Mouse (Mus musculus): ENCODE measurements around the gene Cep250. TPM values are rescaled to one million over a fixed set of nuclear protein-coding genes. Genes with fewer than 3 reads are reported as not detected.

Cep250 gene
- polyA plus RNA-seq, 1 experiment from 2014 or later = 30.5 TPM

DNA sequence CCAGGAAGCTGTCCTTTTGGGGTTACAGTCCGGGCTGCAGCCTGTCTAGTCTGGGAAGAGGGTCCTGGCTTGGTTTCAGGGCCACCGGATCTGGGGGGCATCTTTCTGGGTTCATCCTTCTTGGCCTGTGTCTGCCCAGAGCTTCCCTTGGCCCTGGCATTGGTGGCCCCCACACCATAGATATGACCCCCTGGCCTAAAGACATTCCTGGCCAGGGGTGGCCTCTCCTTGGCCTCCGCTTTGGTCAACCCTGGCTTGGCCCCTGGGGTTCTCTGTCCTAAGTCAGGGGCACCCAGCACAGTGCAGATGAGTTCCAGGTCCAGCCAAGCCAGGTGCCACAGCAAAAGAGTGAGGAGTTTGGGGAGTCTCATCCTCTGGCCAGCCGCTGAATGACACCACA lies 11.6 kb upstream of the Cep250 start:
- WGBS = 76% methylated on average over 4 of the region's 4 CpGs
- peaks cover 42% of the 10 kb centered on the region for H3K4me1 ChIP-seq
- H3K27me3 ChIP-seq = peaks cover 7% of the 10 kb centered on the region
- no peaks in the 10 kb centered on the region for H3K9me3 ChIP-seq
- H3K27ac ChIP-seq = peak overlapping the region; percentile 51; the same call in 1 of the 2 replicates
- peak overlapping the region; percentile 39 for H3K9ac ChIP-seq
- no peak for ATAC-seq (ENCODE audit: low FRiP score)
- no peaks in the 10 kb centered on the region for H3K36me3 ChIP-seq (replicated peaks)
- peak overlapping the region; percentile 48 for H3K4me2 ChIP-seq
- H3K4me3 ChIP-seq (replicated peaks) = no peak overlapping the region

DNA sequence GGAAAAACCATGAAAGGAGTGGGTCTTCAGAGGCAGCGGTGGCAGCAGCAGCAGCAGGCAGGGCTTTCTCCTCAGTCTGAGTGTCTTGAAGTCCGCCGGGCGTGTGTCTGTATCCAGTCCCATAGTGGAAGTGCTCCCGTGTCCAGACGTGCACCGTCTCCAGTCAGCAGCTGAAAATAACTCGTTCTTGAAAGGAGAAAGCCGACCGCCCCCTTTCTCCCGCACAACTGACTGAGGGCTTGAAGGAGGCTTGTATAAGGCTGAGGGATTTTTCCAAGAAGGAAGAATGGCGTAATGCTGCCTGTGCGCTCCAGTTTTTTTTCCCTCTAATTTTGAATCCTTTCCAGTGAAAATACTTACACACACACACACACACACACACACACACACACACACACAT lies 11.1 kb upstream of the Cep250 start, which contains the start of gene Gdf5:
Gdf5 (minus strand) TSS at position 244 of the 400 bp plus-strand sequence.
- Histone ChIP-seq H3K4me2 (peak within 1 kb of the TSS; percentile 48), H3K9ac (peak within 1 kb of the TSS; percentile 39), H3K4me1 (peaks cover 47% of the 10 kb centered on the region), H3K27me3 (peaks cover 12% of the 10 kb centered on the region), H3K4me3 (replicated peaks) (no peak within 1 kb of the TSS; the same call in 1 of the 2 replicates), H3K9me3 (no peaks in the 10 kb centered on the region), H3K36me3 (replicated peaks) (no peaks in the 10 kb centered on the region), H3K27ac (peak within 1 kb of the TSS; percentile 51; the same call in 1 of the 2 replicates)
- WGBS = 29% methylated on average over 13 of the region's 13 CpGs
- no peak for ATAC-seq (ENCODE audit: low FRiP score)

DNA sequence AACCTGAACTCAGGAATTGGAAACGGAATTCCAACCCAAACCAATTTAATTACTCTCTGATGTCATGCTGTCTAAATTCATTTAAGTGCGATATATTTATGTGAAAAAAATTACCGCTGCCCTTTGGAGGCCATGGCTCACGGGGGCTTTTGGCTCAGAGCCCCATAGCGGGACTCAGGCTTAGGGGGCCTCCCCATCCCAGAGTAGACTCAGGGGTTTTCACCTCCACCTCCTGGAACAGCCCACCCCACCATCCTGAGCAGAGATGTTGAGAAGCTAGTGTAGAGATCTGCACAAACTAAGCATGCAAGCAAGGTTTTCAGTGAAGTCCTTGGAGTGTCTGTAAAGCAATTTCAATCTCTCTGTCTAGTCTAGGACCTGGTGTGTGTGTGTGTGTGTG lies 10.7 kb upstream of the Cep250 start:
- Histone ChIP-seq H3K9me3 (no peaks in the 10 kb centered on the region), H3K36me3 (replicated peaks) (no peaks in the 10 kb centered on the region), H3K9ac (peak overlapping the region; percentile 29; the same call in 1 of the 2 replicates), H3K27ac (no peak overlapping the region), H3K27me3 (peaks cover 12% of the 10 kb centered on the region), H3K4me3 (replicated peaks) (no peak overlapping the region), H3K4me1 (peaks cover 48% of the 10 kb centered on the region), H3K4me2 (no peak overlapping the region)
- WGBS = 61% methylated on average over 5 of the region's 5 CpGs
- no peak for ATAC-seq (ENCODE audit: low FRiP score)

DNA sequence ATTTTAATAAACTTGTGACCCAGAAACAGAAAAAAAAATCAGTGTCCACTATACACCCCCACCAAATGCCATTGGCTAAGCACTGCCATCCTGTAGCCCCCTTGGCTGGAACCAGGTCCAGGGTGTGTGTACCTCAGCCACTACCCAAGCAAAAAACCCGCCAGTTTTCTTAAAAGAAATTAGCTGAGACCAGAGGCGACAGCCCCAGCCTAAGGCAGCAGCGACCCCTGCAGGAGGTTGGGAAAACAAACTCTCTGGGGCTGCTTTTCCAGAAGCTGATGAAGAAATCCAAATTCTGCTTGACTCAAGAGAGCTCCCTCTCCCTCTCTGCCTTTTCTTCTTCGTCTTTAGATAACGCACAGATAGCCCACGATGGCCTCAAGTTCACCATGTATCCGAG lies 10.2 kb upstream of the Cep250 start:
- Histone ChIP-seq H3K4me1 (peaks cover 48% of the 10 kb centered on the region), H3K4me2 (no peak overlapping the region), H3K9ac (no peak overlapping the region), H3K27me3 (peaks cover 12% of the 10 kb centered on the region), H3K36me3 (replicated peaks) (no peaks in the 10 kb centered on the region), H3K4me3 (replicated peaks) (no peak overlapping the region), H3K9me3 (no peaks in the 10 kb centered on the region), H3K27ac (no peak overlapping the region)
- ATAC-seq (ENCODE audit: low FRiP score) = peak; percentile 42; the same call in 1 of the 2 replicates
- WGBS = 0% methylated on average over 7 of the region's 7 CpGs

DNA sequence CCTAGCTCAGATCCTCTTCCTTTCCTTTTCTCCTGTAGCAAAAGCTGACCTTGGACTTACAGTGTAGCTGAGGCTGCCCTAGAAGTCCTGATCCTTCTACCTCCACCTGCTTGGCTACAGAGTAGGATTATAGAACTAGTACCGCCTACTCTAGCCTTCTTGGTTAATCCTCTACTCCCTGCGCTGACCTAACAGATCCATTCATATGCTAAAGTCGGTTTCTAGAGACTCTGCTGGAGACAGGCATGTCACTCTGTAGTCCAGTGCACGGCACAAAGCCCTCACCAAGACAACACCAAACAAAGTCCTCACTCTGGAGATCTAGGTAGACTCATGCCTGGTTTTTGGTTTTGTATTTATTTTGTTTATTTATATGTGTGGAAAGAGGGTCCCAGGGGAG lies 9.8 kb upstream of the Cep250 start:
- Histone ChIP-seq H3K27ac (no peak overlapping the region), H3K4me1 (peaks cover 48% of the 10 kb centered on the region), H3K9me3 (no peaks in the 10 kb centered on the region), H3K4me3 (replicated peaks) (no peak overlapping the region), H3K36me3 (replicated peaks) (no peaks in the 10 kb centered on the region), H3K27me3 (peaks cover 12% of the 10 kb centered on the region), H3K4me2 (no peak overlapping the region), H3K9ac (no peak overlapping the region)
- 7% methylated on average over 4 of the region's 4 CpGs for whole genome bisulfite sequencing
- 0 out of 2 replicates have a peak, but pooled peaks have one; percentile 1 for ATAC-seq (ENCODE audit: low FRiP score)

DNA sequence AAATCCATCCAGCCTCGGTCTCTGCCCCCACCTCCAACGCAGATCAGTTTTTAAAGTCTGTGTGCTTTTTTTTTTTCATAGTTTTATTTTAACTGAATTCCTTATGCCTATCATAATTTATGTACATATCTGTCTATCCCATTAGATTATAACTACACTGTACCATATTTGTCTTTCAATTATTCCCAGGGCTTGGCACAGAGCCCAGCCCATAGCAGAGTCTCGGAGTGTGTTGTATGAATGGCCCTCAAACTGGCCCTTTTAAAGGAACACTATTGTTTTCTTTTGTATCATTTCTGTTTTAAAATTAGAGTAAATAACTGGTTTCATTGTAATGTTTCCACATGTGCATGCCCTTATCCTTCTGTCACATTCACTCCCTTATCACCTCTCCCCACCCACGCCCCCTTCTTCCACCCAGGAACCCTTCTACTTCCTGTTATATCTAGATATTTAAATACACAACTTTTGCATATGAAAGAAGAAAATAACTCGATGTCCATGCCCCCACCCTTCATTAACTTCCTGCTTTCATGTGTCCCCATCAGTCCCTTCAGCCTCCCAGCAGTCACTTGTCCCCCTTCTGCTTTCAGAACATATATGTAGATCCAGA lies 8.8 kb upstream of the Cep250 start:
- Histone ChIP-seq H3K36me3 (replicated peaks) (no peaks in the 10 kb centered on the region), H3K9me3 (no peaks in the 10 kb centered on the region), H3K27me3 (peaks cover 14% of the 10 kb centered on the region), H3K4me2 (no peak overlapping the region), H3K9ac (no peak overlapping the region), H3K27ac (no peak overlapping the region), H3K4me3 (replicated peaks) (no peak overlapping the region), H3K4me1 (peaks cover 48% of the 10 kb centered on the region)
- no peak for ATAC-seq (ENCODE audit: low FRiP score)
- WGBS = 66% methylated on average over 5 of the region's 5 CpGs

DNA sequence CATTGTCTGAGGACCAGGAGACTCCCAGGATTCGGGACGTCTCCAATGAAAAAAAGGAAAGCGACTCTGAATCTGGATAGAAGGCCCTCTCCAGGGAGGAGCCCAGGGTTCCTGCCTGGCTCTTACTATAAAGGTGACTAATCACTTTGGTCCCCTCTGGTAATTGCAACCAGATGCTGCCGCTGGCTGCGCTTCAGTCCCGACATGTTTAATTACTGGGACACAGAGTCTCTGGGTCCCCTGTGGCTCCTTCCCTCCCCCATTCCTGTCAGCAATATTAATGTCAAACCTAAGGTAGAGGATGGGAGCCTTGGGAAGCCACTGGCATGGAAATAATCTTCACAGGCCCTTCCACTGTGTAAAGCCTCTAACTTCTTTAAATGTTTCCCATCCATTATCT lies 6.9 kb upstream of the Cep250 start:
- 18% methylated on average over 6 of the region's 6 CpGs for WGBS
- H3K27me3 ChIP-seq = peaks cover 19% of the 10 kb centered on the region
- no peaks in the 10 kb centered on the region for H3K36me3 ChIP-seq (replicated peaks)
- no peak for ATAC-seq (ENCODE audit: low FRiP score)
- no peak overlapping the region for H3K4me3 ChIP-seq (replicated peaks)
- H3K27ac ChIP-seq = no peak overlapping the region
- H3K9ac ChIP-seq = peak overlapping the region; percentile 7; the same call in 1 of the 2 replicates
- H3K9me3 ChIP-seq = no peaks in the 10 kb centered on the region
- no peak overlapping the region for H3K4me2 ChIP-seq
- peaks cover 35% of the 10 kb centered on the region for H3K4me1 ChIP-seq

DNA sequence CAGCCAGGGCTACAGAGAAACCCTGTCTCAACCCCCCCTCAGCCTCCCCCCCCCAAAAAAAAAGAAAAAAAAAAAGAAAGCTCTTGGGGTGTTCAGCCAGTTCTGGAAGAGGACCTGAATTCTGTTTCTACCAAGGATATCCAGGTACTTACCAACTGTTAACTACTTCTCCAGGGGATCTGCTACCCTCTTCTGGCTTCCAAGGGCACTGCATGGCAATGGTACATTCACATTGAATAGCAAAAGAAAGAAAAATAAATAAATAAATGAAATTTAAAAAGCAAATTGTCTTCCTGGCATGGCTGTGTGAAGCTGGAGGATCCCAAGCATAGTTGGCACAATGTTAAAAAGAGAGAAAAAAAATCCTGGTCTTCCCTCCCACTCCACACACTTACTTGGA lies 4.3 kb upstream of the Cep250 start:
- Histone ChIP-seq H3K4me1 (peaks cover 10% of the 10 kb centered on the region), H3K36me3 (replicated peaks) (no peaks in the 10 kb centered on the region), H3K4me3 (replicated peaks) (no peak overlapping the region), H3K27me3 (peaks cover 18% of the 10 kb centered on the region), H3K9me3 (no peaks in the 10 kb centered on the region), H3K9ac (no peak overlapping the region), H3K4me2 (no peak overlapping the region), H3K27ac (no peak overlapping the region)
- ATAC-seq (ENCODE audit: low FRiP score) = no peak

DNA sequence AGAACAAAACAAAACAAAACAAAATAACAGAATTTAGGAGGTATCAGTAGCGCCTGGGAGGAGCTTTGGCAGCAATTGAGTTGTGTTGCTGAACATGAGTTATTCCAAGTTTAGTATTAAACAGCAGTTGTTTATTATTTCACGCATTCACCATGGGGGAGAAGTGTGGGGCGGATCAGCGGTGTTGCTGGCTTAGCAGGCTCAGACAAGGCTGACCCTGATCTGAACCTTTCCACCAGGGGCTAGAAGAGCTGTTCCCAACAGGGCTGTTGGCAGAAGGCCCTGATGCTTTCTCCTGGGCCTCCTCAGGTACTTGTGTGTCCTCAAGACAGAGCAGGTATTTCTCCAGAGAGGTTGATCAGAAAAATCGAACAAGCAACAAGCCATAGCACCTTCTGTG lies 3.7 kb downstream of the Cep250 start:
- Histone ChIP-seq H3K4me1 (peaks cover 9% of the 10 kb centered on the region), H3K9ac (no peak overlapping the region), H3K9me3 (no peaks in the 10 kb centered on the region), H3K4me3 (replicated peaks) (no peak overlapping the region), H3K27me3 (no peaks in the 10 kb centered on the region), H3K4me2 (no peak overlapping the region), H3K27ac (no peak overlapping the region), H3K36me3 (replicated peaks) (peaks cover 40% of the 10 kb centered on the region)
- WGBS = 98% methylated on average over 5 of the region's 5 CpGs
- no peak for ATAC-seq (ENCODE audit: low FRiP score)

DNA sequence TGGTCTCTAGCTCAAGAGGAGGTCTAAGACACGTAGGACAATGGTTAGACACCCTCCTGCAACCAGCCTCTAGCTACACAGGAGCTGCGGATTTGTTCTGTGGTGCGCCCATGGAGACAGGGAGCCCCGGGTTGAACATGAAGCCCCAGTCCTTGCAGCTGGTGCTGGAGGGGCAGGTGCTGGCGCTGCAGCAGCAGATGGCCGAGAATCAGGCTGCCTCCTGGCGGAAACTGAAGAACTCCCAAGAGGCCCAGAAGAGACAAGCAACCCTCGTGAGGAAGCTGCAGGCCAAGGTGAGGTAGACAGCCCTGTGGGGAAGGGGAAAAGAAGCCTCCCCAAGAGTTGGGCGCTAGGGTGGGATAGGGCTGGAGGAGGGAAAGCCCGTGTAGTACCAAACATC lies 5.6 kb downstream of the Cep250 start:
- Histone ChIP-seq H3K4me3 (replicated peaks) (no peak overlapping the region), H3K36me3 (replicated peaks) (peaks cover 57% of the 10 kb centered on the region), H3K27me3 (no peaks in the 10 kb centered on the region), H3K27ac (no peak overlapping the region), H3K9ac (no peak overlapping the region), H3K9me3 (no peaks in the 10 kb centered on the region), H3K4me1 (peaks cover 9% of the 10 kb centered on the region), H3K4me2 (no peak overlapping the region)
- no peak for ATAC-seq (ENCODE audit: low FRiP score)
- WGBS = 83% methylated on average over 10 of the region's 10 CpGs

DNA sequence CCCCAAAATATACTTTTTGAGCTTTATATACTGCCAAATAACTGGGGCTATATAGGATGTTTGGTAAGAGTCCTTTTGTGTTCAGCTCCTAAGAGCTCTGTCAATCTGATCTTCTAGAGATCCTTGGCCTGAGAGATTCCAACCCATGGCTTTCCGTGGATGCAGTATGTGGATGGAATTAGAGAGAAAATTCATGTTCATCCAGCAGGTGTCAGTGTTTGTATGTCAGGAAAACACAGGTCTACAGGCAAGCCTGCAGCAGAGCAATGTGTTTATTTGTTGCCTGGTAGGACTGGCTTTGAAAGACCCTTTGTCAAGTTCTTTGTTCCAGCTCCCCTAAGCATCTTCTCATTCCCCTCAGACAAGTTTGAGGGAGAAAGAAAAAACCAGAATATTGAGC lies 6.7 kb downstream of the Cep250 start:
- H3K4me3 ChIP-seq (replicated peaks) = no peak overlapping the region
- no peaks in the 10 kb centered on the region for H3K9me3 ChIP-seq
- H3K4me1 ChIP-seq = no peaks in the 10 kb centered on the region
- H3K27me3 ChIP-seq = no peaks in the 10 kb centered on the region
- ATAC-seq (ENCODE audit: low FRiP score) = no peak
- WGBS = 54% methylated on average over 1 of the region's 1 CpGs
- peaks cover 68% of the 10 kb centered on the region for H3K36me3 ChIP-seq (replicated peaks)
- H3K27ac ChIP-seq = no peak overlapping the region
- no peak overlapping the region for H3K4me2 ChIP-seq
- H3K9ac ChIP-seq = no peak overlapping the region

DNA sequence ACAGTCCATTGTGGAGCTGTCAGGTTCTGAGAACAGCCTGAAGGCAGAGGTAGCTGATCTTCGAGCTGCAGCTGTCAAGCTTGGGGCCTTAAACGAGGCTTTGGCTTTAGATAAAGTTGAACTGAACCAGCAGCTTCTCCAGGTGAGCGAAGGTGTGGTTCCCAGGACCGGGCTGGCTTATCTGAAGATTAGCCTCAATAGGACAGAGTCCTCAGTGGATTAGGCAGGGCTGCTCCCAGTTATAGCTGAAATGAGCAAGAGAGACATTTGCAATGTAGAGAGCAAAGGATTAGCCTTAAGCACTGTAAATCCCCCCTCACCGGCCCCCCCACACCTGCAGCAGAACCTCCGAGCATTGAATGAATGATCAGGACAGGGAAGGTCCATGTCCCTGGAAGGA lies 17.1 kb downstream of the Cep250 start:
- no peaks in the 10 kb centered on the region for H3K9me3 ChIP-seq
- H3K4me3 ChIP-seq (replicated peaks) = no peak overlapping the region
- H3K36me3 ChIP-seq (replicated peaks) = peaks cover 90% of the 10 kb centered on the region
- WGBS = 86% methylated on average over 6 of the region's 6 CpGs
- ATAC-seq (ENCODE audit: low FRiP score) = no peak
- no peak overlapping the region for H3K9ac ChIP-seq
- no peaks in the 10 kb centered on the region for H3K27me3 ChIP-seq
- no peak overlapping the region for H3K27ac ChIP-seq
- H3K4me2 ChIP-seq = no peak overlapping the region
- H3K4me1 ChIP-seq = no peaks in the 10 kb centered on the region

DNA sequence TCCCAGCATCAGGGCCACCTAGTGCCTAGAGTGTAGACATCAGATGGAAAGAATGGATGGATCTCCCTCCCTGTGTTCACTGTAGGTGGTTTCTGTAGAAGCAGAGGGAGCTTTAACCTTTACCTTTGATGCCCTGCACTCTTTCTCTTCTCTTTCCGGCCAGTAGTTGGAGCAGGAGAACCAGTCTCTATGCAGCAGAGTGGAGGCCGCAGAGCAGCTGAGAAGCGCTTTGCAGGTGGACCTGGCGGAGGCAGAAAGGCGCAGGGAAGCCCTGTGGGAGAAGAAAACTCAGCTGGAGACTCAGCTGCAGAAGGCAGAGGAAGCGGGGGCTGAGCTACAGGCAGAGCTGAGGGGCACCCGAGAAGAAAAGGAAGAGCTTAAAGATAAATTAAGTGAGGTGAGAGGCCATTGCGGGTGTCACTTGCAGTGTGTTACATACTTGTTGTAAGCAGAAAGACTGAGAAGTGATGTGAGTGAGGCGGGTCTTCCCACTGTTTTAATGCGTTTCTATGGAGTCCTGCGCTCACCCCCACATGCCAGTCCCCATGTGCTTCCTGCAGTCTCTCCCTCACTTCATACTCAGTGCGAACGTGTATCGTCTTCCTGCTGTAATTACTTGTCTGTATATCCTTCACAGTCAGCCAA lies 18.0 kb downstream of the Cep250 start:
- no peaks in the 10 kb centered on the region for H3K27me3 ChIP-seq
- no peak for ATAC-seq (ENCODE audit: low FRiP score)
- H3K4me1 ChIP-seq = no peaks in the 10 kb centered on the region
- H3K36me3 ChIP-seq (replicated peaks) = peaks cover 90% of the 10 kb centered on the region
- no peak overlapping the region for H3K9ac ChIP-seq
- H3K27ac ChIP-seq = no peak overlapping the region
- H3K4me2 ChIP-seq = no peak overlapping the region
- H3K4me3 ChIP-seq (replicated peaks) = no peak overlapping the region
- no peaks in the 10 kb centered on the region for H3K9me3 ChIP-seq
- 84% methylated on average over 14 of the region's 14 CpGs for WGBS

Measured in forebrain, embryonic 12.5 days (tissue).